Mouse (Mus musculus) kidney, embryonic 15.5 days (tissue): ENCODE measurements at regions not wholly inside any gene's neighbourhood (a gene's known extent, or its start where the extent isn't known, plus 50 kb on each side); places are given as distances from the start of the nearest gene placed in this dataset.

Experiments
- ATAC-seq: fragments of 200-750 bp; cut with Nextera tagmentation; replicated peaks from 2 replicates; pipeline ENCODE4 v1.8.0; 2017; ENCODE audit warnings: moderate TSS enrichment; ENCODE audit not compliant: low FRiP score
- H3K27ac ChIP-seq: fragments of 300-500 bp; sonication (generic); 2 replicates; pipeline ENCODE4 v1.5.1; 2015; ENCODE audit warnings: mild to moderate bottlenecking, inconsistent platforms
- H3K27me3 ChIP-seq: fragments of 300-500 bp; sonication (generic); 2 replicates; pipeline ENCODE4 v1.6.1; 2015; ENCODE audit warnings: inconsistent platforms
- H3K36me3 ChIP-seq: fragments of 300-500 bp; sonication (generic); 2 replicates; pipeline ENCODE4 v1.6.1; 2015; ENCODE audit warnings: inconsistent platforms
- H3K4me1 ChIP-seq: fragments of 300-500 bp; sonication (generic); 2 replicates; pipeline ENCODE4 v1.6.1; 2015; ENCODE audit warnings: inconsistent platforms
- H3K4me2 ChIP-seq: fragments of 300-500 bp; sonication (generic); 2 replicates; pipeline ENCODE4 v1.6.1; 2015; ENCODE audit warnings: moderate library complexity, mild to moderate bottlenecking, inconsistent platforms
- H3K4me3 ChIP-seq: fragments of 300-500 bp; sonication (generic); replicated peaks from 2 replicates; pipeline ENCODE4 v1.5.1; 2015; ENCODE audit warnings: mild to moderate bottlenecking, inconsistent platforms
- H3K9ac ChIP-seq: fragments of 300-500 bp; sonication (generic); 2 replicates; pipeline ENCODE4 v1.6.1; 2015; ENCODE audit warnings: mild to moderate bottlenecking, inconsistent platforms
- H3K9me3 ChIP-seq: fragments of 300-500 bp; sonication (generic); replicated peaks from 2 replicates; pipeline ENCODE4 v1.6.1; 2016; ENCODE audit warnings: inconsistent platforms
- WGBS: fragments of 180-500 bp; shearing (Covaris S2); methylation state at CpG from one replicate; pipeline ENCODE4 v1.1.7; 2015; ENCODE audit warnings: mixed read lengths; 5-methylcytosine and 5-hydroxymethylcytosine counted together

GRCm38 (mm10) chr6:93235550-93235949 lies 292.3 kb upstream of the Adamts9 start:
- Histone ChIP-seq H3K9ac (no peak overlapping the region), H3K9me3 (no peaks in the 10 kb centered on the region), H3K36me3 (no peaks in the 10 kb centered on the region), H3K4me2 (no peak overlapping the region), H3K4me3 (no peak overlapping the region), H3K4me1 (peaks cover 7% of the 10 kb centered on the region; the same call in 1 of the 2 replicates), H3K27me3 (no peaks in the 10 kb centered on the region), H3K27ac (no peak overlapping the region)
- 55% methylated on average over 5 of the region's 5 CpGs for WGBS
- no peak for ATAC-seq

GRCm38 (mm10) chr6:93232636-93233035 lies 289.3 kb upstream of the Adamts9 start:
- no peak overlapping the region for H3K27ac ChIP-seq
- H3K4me1 ChIP-seq, result peaks cover 7% of the 10 kb centered on the region; the same call in 1 of the 2 replicates
- ATAC-seq, result no peak
- no peak overlapping the region for H3K4me3 ChIP-seq
- H3K36me3 ChIP-seq, result no peaks in the 10 kb centered on the region
- H3K9me3 ChIP-seq, result no peaks in the 10 kb centered on the region
- no peaks in the 10 kb centered on the region for H3K27me3 ChIP-seq
- no peak overlapping the region for H3K4me2 ChIP-seq
- 78% methylated on average over 9 of the region's 9 CpGs for WGBS
- no peak overlapping the region for H3K9ac ChIP-seq

- Histone ChIP-seq H3K27me3 (no peaks in the 10 kb centered on the region), H3K9me3 (no peaks in the 10 kb centered on the region), H3K4me3 (no peak overlapping the region), H3K36me3 (no peaks in the 10 kb centered on the region), H3K4me2 (no peak overlapping the region), H3K27ac (no peak overlapping the region), H3K4me1 (peaks cover 6% of the 10 kb centered on the region; the same call in 1 of the 2 replicates), H3K9ac (no peak overlapping the region)
- WGBS, result 54% methylated on average over 5 of the region's 5 CpGs
- ATAC-seq, result no peak
Measured at GRCm38 (mm10) chr6:93230450-93230849, 287.2 kb upstream of the Adamts9 start.

- no peak overlapping the region for H3K4me3 ChIP-seq
- no peak overlapping the region for H3K4me2 ChIP-seq
- peaks cover 4% of the 10 kb centered on the region for H3K4me1 ChIP-seq
- H3K27me3 ChIP-seq, result no peaks in the 10 kb centered on the region
- WGBS, result 88% methylated on average over 2 of the region's 2 CpGs
- H3K9me3 ChIP-seq, result no peaks in the 10 kb centered on the region
- H3K36me3 ChIP-seq, result no peaks in the 10 kb centered on the region
- H3K9ac ChIP-seq, result no peak overlapping the region
- ATAC-seq, result no peak
- H3K27ac ChIP-seq, result no peak overlapping the region
Measured at GRCm38 (mm10) chr6:93229320-93229719, 286.0 kb upstream of the Adamts9 start.

GRCm38 (mm10) chr6:93223610-93224550 lies 280.6 kb upstream of the Adamts9 start:
- H3K4me3 ChIP-seq, result no peak overlapping the region
- H3K9me3 ChIP-seq, result no peaks in the 10 kb centered on the region
- no peaks in the 10 kb centered on the region for H3K27me3 ChIP-seq
- ATAC-seq, result peak; percentile 86
- H3K27ac ChIP-seq, result peak overlapping the region; percentile 78
- no peak overlapping the region for H3K9ac ChIP-seq
- peaks cover 17% of the 10 kb centered on the region for H3K4me1 ChIP-seq
- WGBS, result 31% methylated on average over 8 of the region's 8 CpGs
- H3K36me3 ChIP-seq, result no peaks in the 10 kb centered on the region
- no peak overlapping the region for H3K4me2 ChIP-seq

GRCm38 (mm10) chr6:93218015-93218593 lies 274.8 kb upstream of the Adamts9 start:
- Histone ChIP-seq H3K4me2 (no peak overlapping the region), H3K9me3 (no peaks in the 10 kb centered on the region), H3K36me3 (no peaks in the 10 kb centered on the region), H3K27ac (no peak overlapping the region), H3K4me3 (no peak overlapping the region), H3K9ac (no peak overlapping the region), H3K4me1 (peaks cover 5% of the 10 kb centered on the region; the same call in 1 of the 2 replicates), H3K27me3 (no peaks in the 10 kb centered on the region)
- WGBS, result 56% methylated on average over 4 of the region's 4 CpGs
- no peak for ATAC-seq

- WGBS, result 91% methylated on average over 1 of the region's 1 CpGs
- ATAC-seq, result no peak
- no peaks in the 10 kb centered on the region for H3K27me3 ChIP-seq
- H3K9me3 ChIP-seq, result no peaks in the 10 kb centered on the region
- no peak overlapping the region for H3K27ac ChIP-seq
- no peaks in the 10 kb centered on the region for H3K36me3 ChIP-seq
- H3K4me3 ChIP-seq, result no peak overlapping the region
- H3K4me1 ChIP-seq, result no peaks in the 10 kb centered on the region
- no peak overlapping the region for H3K9ac ChIP-seq
- no peak overlapping the region for H3K4me2 ChIP-seq
Measured at GRCm38 (mm10) chr6:93200886-93201285, 257.6 kb upstream of the Adamts9 start.

- Histone ChIP-seq H3K27ac (no peak overlapping the region), H3K4me2 (no peak overlapping the region), H3K4me3 (no peak overlapping the region), H3K36me3 (no peaks in the 10 kb centered on the region), H3K4me1 (no peaks in the 10 kb centered on the region), H3K27me3 (no peaks in the 10 kb centered on the region), H3K9me3 (no peaks in the 10 kb centered on the region), H3K9ac (no peak overlapping the region)
- 77% methylated on average over 6 of the region's 6 CpGs for WGBS
- ATAC-seq, result no peak
Measured at GRCm38 (mm10) chr6:93194741-93195140, 251.4 kb upstream of the Adamts9 start.

- H3K4me3 ChIP-seq, result no peak overlapping the region
- 49% methylated on average over 2 of the region's 2 CpGs for WGBS
- no peak overlapping the region for H3K9ac ChIP-seq
- no peaks in the 10 kb centered on the region for H3K36me3 ChIP-seq
- no peak overlapping the region for H3K27ac ChIP-seq
- H3K4me1 ChIP-seq, result no peaks in the 10 kb centered on the region
- no peaks in the 10 kb centered on the region for H3K27me3 ChIP-seq
- ATAC-seq, result no peak
- no peak overlapping the region for H3K4me2 ChIP-seq
- no peaks in the 10 kb centered on the region for H3K9me3 ChIP-seq
Measured at GRCm38 (mm10) chr6:93192980-93193379, 249.7 kb upstream of the Adamts9 start.

GRCm38 (mm10) chr6:93190986-93191385 lies 247.7 kb upstream of the Adamts9 start:
- no peak for ATAC-seq
- no peaks in the 10 kb centered on the region for H3K9me3 ChIP-seq

GRCm38 (mm10) chr6:93168526-93168925 lies 225.2 kb upstream of the Adamts9 start:
- no peak for ATAC-seq
- Histone ChIP-seq H3K9ac (no peak overlapping the region), H3K36me3 (no peaks in the 10 kb centered on the region), H3K4me3 (no peak overlapping the region), H3K4me1 (peaks cover 26% of the 10 kb centered on the region), H3K9me3 (no peaks in the 10 kb centered on the region), H3K27ac (0 out of 2 replicates have a peak overlapping the region, but pooled peaks have one; percentile 22), H3K27me3 (no peaks in the 10 kb centered on the region), H3K4me2 (no peak overlapping the region)
- 82% methylated on average over 5 of the region's 5 CpGs for WGBS

More at GRCm38 (mm10) chr6:93190986-93191385, 247.7 kb upstream of the Adamts9 start:
- no peaks in the 10 kb centered on the region for H3K27me3 ChIP-seq
- WGBS, result 86% methylated on average over 2 of the region's 2 CpGs
- H3K27ac ChIP-seq, result no peak overlapping the region
- no peak overlapping the region for H3K9ac ChIP-seq
- H3K4me2 ChIP-seq, result no peak overlapping the region
- H3K36me3 ChIP-seq, result no peaks in the 10 kb centered on the region
- no peaks in the 10 kb centered on the region for H3K4me1 ChIP-seq
- H3K4me3 ChIP-seq, result no peak overlapping the region

- H3K4me3 ChIP-seq, result no peak overlapping the region
- no peaks in the 10 kb centered on the region for H3K36me3 ChIP-seq
- no peaks in the 10 kb centered on the region for H3K9me3 ChIP-seq
- 0 out of 2 replicates have a peak, but pooled peaks have one; percentile 6 for ATAC-seq
- WGBS, result 31% methylated on average over 7 of the region's 7 CpGs
- no peaks in the 10 kb centered on the region for H3K27me3 ChIP-seq
- peaks cover 21% of the 10 kb centered on the region for H3K4me1 ChIP-seq
- peak overlapping the region; percentile 45 for H3K27ac ChIP-seq
- no peak overlapping the region for H3K9ac ChIP-seq
- peak overlapping the region; percentile 3; the same call in 1 of the 2 replicates for H3K4me2 ChIP-seq
Measured at GRCm38 (mm10) chr6:93167281-93167680, 224.0 kb upstream of the Adamts9 start.
